Mouse (Mus musculus) liver, embryonic 13.5 days (tissue): ENCODE measurements around the gene Otub2. TPM values are rescaled to one million over a fixed set of nuclear protein-coding genes. Genes with fewer than 3 reads are reported as not detected.
"Not testable (repeated sequence)": the region's sequence is repeated elsewhere in the genome, so short reads cannot be mapped to it uniquely, and the experiment has no call there.

ENCODE experiments used
- ATAC-seq: fragments of 200-750 bp; cut with Nextera tagmentation; 2 replicates; pipeline ENCODE4 v1.8.0; 2017; ENCODE audit warnings: low read depth, mild to moderate bottlenecking, moderate number of reproducible peaks, moderate library complexity
- DNase-seq: peaks from one replicate; pipeline ENCODE4 v3.0.0; 2022
- H3K27ac ChIP-seq: fragments of 300-500 bp; sonication (generic); 2 replicates; pipeline ENCODE4 v1.5.1; 2015; ENCODE audit warnings: moderate library complexity, mild to moderate bottlenecking, inconsistent platforms
- H3K27me3 ChIP-seq: fragments of 300-500 bp; sonication (generic); 2 replicates; pipeline ENCODE4 v1.6.1; 2015; ENCODE audit warnings: mild to moderate bottlenecking, inconsistent platforms
- H3K36me3 ChIP-seq: fragments of 300-500 bp; sonication (generic); 2 replicates; pipeline ENCODE4 v1.6.1; 2015; ENCODE audit warnings: mild to moderate bottlenecking, inconsistent platforms
- H3K4me1 ChIP-seq: fragments of 300-500 bp; sonication (generic); replicated peaks from 2 replicates; pipeline ENCODE4 v1.6.1; 2015; ENCODE audit warnings: inconsistent platforms
- H3K4me2 ChIP-seq: fragments of 300-500 bp; sonication (generic); 2 replicates; pipeline ENCODE4 v1.6.1; 2015; ENCODE audit warnings: inconsistent platforms, mild to moderate bottlenecking, moderate library complexity
- H3K4me3 ChIP-seq: fragments of 300-500 bp; sonication (generic); replicated peaks from 2 replicates; pipeline ENCODE4 v1.5.1; 2015; ENCODE audit warnings: mild to moderate bottlenecking, inconsistent platforms
- H3K9ac ChIP-seq: fragments of 300-500 bp; sonication (generic); 2 replicates; pipeline ENCODE4 v1.6.1; 2015; ENCODE audit warnings: mild to moderate bottlenecking, inconsistent platforms
- H3K9me3 ChIP-seq: fragments of 300-500 bp; sonication (generic); replicated peaks from 2 replicates; pipeline ENCODE4 v1.6.1; 2016; ENCODE audit warnings: inconsistent platforms
- WGBS: fragments of 180-500 bp; shearing (Covaris S2); methylation state at CpG from one replicate; pipeline ENCODE4 v1.1.7; 2015; ENCODE audit not compliant: insufficient replicate concordance; 5-methylcytosine and 5-hydroxymethylcytosine counted together
- polyA plus RNA-seq: library from polyadenylated mRNA; unstranded; fragments of >200 nt; fragmentation: Nextera tagmentation; extraction: Ambion mirVana; gene quantifications from 2 replicates; pipeline ENCODE4 v1.2.1, GENCODE M21; 2015

The Otub2 gene
- polyA plus RNA-seq, 1 experiment from 2014 or later = 20.8 TPM

DNA sequence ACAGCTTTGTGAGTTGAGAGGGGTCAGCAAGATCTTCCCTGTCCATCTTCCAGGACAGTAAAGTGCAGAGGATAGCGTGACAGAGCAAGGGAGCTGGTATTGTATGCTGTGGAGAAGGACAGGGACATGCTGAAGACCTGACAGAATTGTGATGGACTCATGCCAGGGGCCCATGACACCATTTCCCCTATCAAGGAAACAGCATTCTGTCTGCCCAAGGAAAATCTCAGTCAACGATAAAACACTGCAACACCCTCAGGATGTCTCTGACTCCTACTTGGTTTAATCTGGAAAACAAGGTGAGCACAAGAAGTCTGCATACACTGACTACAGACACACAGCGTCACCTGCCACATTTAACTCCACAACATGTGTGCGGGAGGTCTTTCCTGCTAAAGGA lies 19.2 kb downstream of the Otub2 start, which contains the start of gene 9330161L09Rik:
9330161L09Rik (minus strand) TSS at position 101 of the 400 bp plus-strand sequence.
- DNase-seq (no peak), ATAC-seq (no peak)
- Histone ChIP-seq H3K4me1 (0 out of 2 replicates have a peak, but pooled peaks cover 4% of the 10 kb centered on the region), H3K4me2 (no peak within 1 kb of the TSS), H3K27me3 (no peaks in the 10 kb centered on the region), H3K9ac (no peak within 1 kb of the TSS), H3K9me3 (no peaks in the 10 kb centered on the region), H3K27ac (no peak within 1 kb of the TSS; the same call in none of the 2 replicates), H3K36me3 (peaks cover 99% of the 10 kb centered on the region), H3K4me3 (no peak within 1 kb of the TSS)
- WGBS = 87% methylated on average over 4 of the region's 4 CpGs

DNA sequence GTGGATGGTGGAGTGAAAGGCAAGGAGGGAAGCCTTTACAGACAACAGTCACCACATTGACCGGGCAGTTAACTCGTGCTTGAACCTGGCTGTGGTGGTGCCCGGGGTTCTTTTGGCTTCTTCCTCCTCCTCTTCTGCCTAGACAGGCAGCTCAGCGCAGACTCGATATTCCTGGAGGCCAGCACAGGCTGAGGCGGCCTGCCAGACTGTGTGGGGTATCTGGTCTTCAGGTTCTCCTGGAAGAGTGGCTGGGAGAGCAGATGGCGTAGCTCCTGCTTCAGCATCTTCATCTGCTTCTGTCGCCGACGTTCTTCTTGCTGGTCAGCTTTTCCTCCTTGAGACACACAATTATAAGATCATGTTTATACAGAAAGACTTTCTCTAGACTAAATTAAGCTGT lies 19.7 kb downstream of the Otub2 start:
- no peaks in the 10 kb centered on the region for H3K9me3 ChIP-seq
- 90% methylated on average over 10 of the region's 10 CpGs for WGBS
- no peak overlapping the region; the same call in none of the 2 replicates for H3K27ac ChIP-seq
- 0 out of 2 replicates have a peak, but pooled peaks cover 4% of the 10 kb centered on the region for H3K4me1 ChIP-seq
- DNase-seq = no peak
- H3K9ac ChIP-seq = no peak overlapping the region
- no peaks in the 10 kb centered on the region for H3K27me3 ChIP-seq
- H3K4me2 ChIP-seq = no peak overlapping the region
- no peak for ATAC-seq
- no peak overlapping the region for H3K4me3 ChIP-seq
- peaks cover 99% of the 10 kb centered on the region for H3K36me3 ChIP-seq

DNA sequence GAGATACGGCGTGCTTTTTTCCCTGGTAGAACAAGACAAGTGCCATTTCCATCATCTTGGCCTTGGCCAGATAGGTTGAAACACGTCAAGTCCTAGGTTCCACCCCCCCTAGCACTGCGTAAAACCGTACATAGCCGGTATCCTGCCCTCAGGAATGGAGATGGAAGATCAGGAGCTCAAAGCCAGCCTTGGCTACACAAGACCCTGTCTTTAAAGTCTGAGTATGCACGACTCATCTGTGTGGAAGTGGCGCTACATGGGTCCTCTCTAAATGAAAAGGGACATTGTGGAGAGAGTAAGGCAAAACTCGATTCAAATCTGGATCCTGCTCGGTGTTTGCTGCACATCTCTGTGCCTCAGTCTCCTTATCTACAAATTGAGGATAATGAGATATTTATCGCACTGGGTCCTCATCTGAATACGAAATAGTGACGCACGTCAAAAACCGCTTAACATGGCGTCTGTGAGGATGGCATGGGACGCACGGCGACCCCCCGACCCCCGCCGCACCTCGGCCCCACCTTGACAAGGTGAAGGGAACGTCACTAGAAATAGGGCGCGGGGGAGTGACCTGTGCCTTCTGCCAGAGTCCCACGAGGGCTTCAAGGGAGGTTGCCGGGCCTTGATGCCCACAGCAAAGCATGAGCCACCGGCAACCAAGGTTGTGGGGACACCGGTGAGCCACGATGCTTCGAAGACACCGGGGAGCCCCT lies 36.7 kb downstream of the Otub2 start:
- peaks cover 34% of the 10 kb centered on the region for H3K4me1 ChIP-seq
- no peaks in the 10 kb centered on the region for H3K27me3 ChIP-seq
- 7% methylated on average over 33 of the region's 33 CpGs for WGBS
- H3K4me2 ChIP-seq = peak overlapping the region; percentile 87
- H3K4me3 ChIP-seq = peak overlapping the region; percentile 93
- DNase-seq = no peak
- 0 out of 2 replicates have a peak, but pooled peaks cover 2% of the 10 kb centered on the region for H3K9me3 ChIP-seq
- peaks cover 19% of the 10 kb centered on the region for H3K36me3 ChIP-seq
- ATAC-seq = peak; percentile 13
- peak overlapping the region; percentile 91 for H3K9ac ChIP-seq
- peak overlapping the region; percentile 66 for H3K27ac ChIP-seq

DNA sequence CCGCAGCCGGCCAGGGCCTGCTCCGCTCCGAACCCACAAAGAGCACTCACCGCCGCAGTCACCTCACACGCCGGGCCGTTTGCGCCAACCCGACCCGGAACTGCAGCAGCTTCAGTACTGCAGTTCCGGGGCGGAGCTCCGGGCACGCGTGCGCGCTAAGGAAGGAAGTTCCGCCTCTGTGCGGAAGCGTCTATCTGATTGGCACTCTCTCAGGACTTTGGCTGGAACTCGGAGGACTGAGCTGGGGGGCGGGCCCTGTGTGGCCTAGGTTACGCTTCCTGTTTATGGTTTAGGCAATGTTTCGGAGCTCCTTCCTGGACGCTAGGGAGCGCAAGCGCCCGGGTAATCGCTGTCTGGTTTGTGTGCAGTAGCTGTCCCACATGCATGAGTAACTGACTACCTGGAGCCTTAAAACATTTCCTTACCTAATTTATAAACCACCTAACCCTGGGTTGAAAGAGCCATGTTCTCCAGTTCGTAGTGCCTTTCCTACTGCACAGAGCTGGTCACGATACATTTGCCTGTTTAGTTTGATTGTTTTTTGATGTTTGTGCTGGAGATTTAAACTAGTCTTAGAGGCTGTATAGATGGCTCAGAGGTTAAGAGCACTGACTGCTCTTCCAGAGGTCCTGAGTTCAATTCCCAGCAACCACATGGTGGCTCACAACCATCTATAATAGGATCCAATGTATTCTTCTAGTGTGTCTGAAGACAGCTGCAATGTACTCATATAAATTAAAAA lies 37.4 kb downstream of the Otub2 start, which contains the start of gene Ddx24:
Ddx24 (minus strand) TSS at position 102 of the 742 bp plus-strand sequence.
- peaks cover 34% of the 10 kb centered on the region for H3K4me1 ChIP-seq
- H3K9ac ChIP-seq = peak within 1 kb of the TSS; percentile 91
- peak within 1 kb of the TSS; percentile 87 for H3K4me2 ChIP-seq
- DNase-seq (peak; percentile 98), ATAC-seq (peak; percentile 100)
- H3K27ac ChIP-seq = peak within 1 kb of the TSS; percentile 74
- H3K9me3 ChIP-seq = 0 out of 2 replicates have a peak, but pooled peaks cover 2% of the 10 kb centered on the region
- peak within 1 kb of the TSS; percentile 93 for H3K4me3 ChIP-seq
- H3K27me3 ChIP-seq = no peaks in the 10 kb centered on the region
- WGBS = 1% methylated on average over 33 of the region's 33 CpGs
- H3K36me3 ChIP-seq = peaks cover 19% of the 10 kb centered on the region

DNA sequence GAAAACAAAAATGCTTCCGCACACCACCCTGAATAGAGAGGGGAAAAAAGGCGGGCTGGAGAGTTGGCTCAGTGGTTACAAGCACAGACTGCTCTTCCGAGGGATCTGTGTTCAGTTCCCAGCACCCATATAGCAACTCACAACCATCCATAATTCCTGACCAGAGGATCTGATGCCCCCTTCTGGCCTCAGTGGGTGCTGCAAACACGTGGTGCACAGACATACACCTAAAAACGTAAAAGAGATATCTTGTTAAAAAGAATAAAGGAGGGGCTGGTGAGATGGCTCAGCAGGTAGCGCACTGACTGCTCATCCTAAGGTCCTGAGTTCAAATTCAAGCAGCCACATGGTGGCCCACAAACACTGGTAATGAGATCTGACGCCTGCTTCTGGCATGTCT lies 38.2 kb downstream of the Otub2 start:
- H3K9ac ChIP-seq = no peak overlapping the region
- no peaks in the 10 kb centered on the region for H3K27me3 ChIP-seq
- peaks cover 14% of the 10 kb centered on the region for H3K36me3 ChIP-seq
- no peak overlapping the region for H3K27ac ChIP-seq
- H3K4me1 ChIP-seq = peaks cover 29% of the 10 kb centered on the region
- no peak overlapping the region for H3K4me2 ChIP-seq
- no peak for DNase-seq
- no peak overlapping the region for H3K4me3 ChIP-seq
- 0 out of 2 replicates have a peak, but pooled peaks cover 2% of the 10 kb centered on the region for H3K9me3 ChIP-seq
- no peak for ATAC-seq
- WGBS = 76% methylated on average over 7 of the region's 7 CpGs

DNA sequence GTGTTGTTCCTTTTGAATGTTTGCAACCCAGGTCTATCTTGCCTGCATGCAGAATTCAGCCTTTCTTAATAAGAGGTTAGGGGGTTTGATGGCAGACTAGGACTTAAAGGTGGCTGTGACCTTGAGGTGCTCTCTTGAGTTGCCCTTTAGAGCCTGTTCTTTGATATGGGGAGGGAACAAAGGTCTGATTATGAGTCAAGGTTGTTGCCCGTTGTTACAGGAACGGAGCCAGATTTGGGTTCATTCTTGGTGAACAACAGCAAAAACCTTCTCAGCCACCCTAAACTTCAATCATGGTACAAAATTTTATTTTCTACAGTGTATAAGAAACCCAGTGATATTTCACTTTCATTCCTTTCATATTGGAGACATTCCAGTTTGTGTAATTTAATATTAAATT lies 44.9 kb downstream of the Otub2 start:
- DNase-seq = no peak
- no peak overlapping the region for H3K4me3 ChIP-seq
- no peaks in the 10 kb centered on the region for H3K4me1 ChIP-seq
- H3K27me3 ChIP-seq = no peaks in the 10 kb centered on the region
- H3K9ac ChIP-seq = no peak overlapping the region
- WGBS = 83% methylated on average over 2 of the region's 2 CpGs
- no peaks in the 10 kb centered on the region for H3K36me3 ChIP-seq
- H3K4me2 ChIP-seq = no peak overlapping the region
- H3K27ac ChIP-seq = no peak overlapping the region
- ATAC-seq = no peak
- H3K9me3 ChIP-seq = no peaks in the 10 kb centered on the region

DNA sequence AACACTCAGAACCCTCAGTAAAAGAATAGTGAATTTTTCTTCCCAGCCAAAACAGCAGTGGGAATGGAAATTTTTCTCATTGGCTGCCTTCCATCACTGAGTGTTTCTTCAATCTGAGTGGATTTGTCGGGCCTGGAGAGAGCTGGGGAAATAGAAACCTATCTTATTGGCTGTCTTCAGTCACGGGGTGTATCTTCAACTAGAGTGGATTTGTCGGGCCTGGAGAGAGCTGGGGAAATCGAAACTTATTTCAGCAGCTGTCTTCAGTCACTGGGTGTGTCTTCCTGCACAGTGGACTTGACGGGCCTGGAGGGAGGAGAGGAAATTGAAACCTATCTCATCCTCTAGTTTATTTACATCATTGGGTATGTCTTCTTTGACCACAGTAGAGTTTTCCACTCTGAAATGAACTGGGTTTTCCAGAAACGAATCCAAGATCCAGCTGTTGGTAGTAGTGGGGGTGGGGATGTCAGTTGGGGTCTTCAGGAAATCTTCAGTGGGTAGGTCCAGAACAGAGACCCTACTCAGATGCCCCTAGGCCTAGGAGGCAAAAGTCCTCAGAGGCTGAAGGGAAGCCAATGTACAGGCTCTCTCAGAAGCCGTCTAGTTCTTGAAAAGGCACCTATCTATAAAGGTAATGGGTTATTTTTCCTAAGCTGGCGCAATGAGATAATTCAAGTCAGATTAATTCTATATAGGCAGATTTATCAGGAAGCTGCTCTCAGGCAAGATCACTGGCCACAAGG lies 45.7 kb downstream of the Otub2 start, which contains the start of gene Ifi27:
Ifi27 (plus strand) TSS at position 226 of the 746 bp plus-strand sequence.
- Histone ChIP-seq H3K4me1 (no peaks in the 10 kb centered on the region), H3K9ac (no peak within 1 kb of the TSS), H3K27ac (no peak within 1 kb of the TSS; the same call in 1 of the 2 replicates), H3K4me3 (peak within 1 kb of the TSS; percentile 18; the same call in 1 of the 2 replicates), H3K9me3 (no peaks in the 10 kb centered on the region), H3K36me3 (no peaks in the 10 kb centered on the region), H3K27me3 (no peaks in the 10 kb centered on the region), H3K4me2 (peak within 1 kb of the TSS; percentile 44)
- no peak for DNase-seq
- peak; percentile 87 for ATAC-seq
- 38% methylated on average over 8 of the region's 8 CpGs for WGBS

DNA sequence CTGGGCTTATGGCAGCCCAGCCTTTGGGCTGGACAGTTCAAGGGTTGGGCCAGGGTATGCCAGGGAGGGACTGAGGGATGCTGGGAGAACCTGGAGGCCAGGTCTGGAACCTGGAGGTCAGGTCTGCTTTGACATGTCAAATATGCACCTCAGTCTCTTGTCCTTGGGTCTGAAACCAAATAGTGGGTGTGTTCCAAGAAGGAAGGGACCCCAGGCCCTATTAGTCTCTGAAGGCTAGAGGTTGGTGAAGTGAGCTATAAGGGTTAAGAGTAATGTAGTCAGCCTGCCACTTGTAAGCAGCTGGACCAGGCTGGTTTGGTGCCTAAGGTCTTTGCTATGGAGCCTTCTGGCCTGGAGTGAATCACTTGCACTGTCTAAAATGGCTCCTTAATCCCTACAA lies 46.4 kb downstream of the Otub2 start:
- H3K4me3 ChIP-seq = no peak overlapping the region
- H3K9ac ChIP-seq = no peak overlapping the region
- H3K4me2 ChIP-seq = peak overlapping the region; percentile 44
- H3K27ac ChIP-seq = no peak overlapping the region
- H3K9me3 ChIP-seq = no peaks in the 10 kb centered on the region
- H3K27me3 ChIP-seq = no peaks in the 10 kb centered on the region
- DNase-seq = no peak
- H3K4me1 ChIP-seq = no peaks in the 10 kb centered on the region
- no peaks in the 10 kb centered on the region for H3K36me3 ChIP-seq
- no peak for ATAC-seq

DNA sequence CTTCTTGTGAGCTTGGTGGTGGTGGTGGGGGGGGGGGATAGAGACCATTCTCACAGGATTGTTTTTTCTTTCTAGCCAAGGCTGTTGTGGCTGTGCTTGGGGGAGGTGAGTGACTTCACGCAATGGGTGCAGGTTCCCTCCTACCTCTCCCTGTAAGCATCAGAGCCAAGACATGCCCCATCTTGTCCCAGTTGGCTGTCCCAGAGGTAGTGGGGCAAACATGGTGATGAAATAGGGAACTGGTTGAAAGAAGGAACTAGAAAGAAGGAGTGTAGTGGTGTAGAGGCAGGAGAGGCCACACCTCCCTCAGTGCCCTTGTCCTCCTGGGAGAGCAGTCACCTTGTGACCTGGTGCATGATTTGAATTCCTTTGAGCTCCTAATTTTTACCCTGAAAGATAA lies 49.1 kb downstream of the Otub2 start:
- Histone ChIP-seq H3K27ac (no peak overlapping the region), H3K9me3 (no peaks in the 10 kb centered on the region), H3K4me2 (no peak overlapping the region), H3K4me1 (no peaks in the 10 kb centered on the region), H3K4me3 (no peak overlapping the region), H3K9ac (no peak overlapping the region), H3K27me3 (no peaks in the 10 kb centered on the region), H3K36me3 (no peaks in the 10 kb centered on the region)
- DNase-seq = no peak
- ATAC-seq = no peak
- 81% methylated on average over 1 of the region's 1 CpGs for WGBS

DNA sequence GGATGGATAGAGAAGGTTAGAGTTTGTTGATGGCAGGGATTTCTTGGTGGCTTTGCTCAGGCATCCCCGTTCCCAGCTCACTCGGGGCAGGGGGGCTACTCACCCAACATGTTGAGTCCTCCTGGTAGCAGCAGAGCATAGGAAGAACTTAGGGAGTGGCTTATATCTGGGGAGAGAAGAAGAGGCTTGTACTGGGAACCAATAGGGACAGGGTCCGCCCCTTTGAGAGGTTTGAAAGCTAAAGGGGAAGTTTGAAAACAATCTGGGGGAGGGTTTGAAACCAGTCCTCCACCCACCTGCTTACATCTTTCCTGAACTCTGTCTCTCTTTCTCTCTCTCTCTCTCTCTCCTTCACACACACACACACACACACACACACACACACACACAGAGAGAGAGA lies 55.0 kb downstream of the Otub2 start, which contains the start of gene Ifi27l2a:
Ifi27l2a (minus strand) TSS at position 157 of the 400 bp plus-strand sequence.
- H3K4me1 ChIP-seq = no peaks in the 10 kb centered on the region
- no peaks in the 10 kb centered on the region for H3K9me3 ChIP-seq
- H3K27me3 ChIP-seq = no peaks in the 10 kb centered on the region
- H3K4me3 ChIP-seq = no peak within 1 kb of the TSS
- no peak for DNase-seq
- no peak within 1 kb of the TSS for H3K9ac ChIP-seq
- 23% methylated on average over 3 of the region's 3 CpGs for WGBS
- H3K4me2 ChIP-seq = no peak within 1 kb of the TSS
- H3K36me3 ChIP-seq = no peaks in the 10 kb centered on the region
- ATAC-seq = no peak
- H3K27ac ChIP-seq = no peak within 1 kb of the TSS

DNA sequence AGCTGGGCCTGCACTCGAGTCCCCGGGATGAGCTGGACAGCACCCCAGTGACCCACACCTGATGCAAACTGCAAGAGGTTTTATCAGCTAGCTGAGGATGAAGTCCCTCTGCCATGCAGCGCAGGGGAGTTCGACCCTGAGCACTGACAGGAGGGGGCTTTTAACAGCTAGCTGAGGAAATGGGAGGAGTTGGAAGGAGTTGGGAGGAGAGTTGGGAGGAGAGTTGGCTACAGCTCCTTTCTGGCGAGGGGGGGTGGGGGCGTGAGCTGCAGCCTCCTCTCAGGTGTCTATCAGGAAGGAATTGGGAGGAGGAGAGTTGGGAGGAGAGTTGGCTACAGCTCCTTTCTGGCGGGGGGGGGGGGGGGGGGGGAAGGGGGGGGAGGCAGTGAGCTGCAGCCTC lies 55.8 kb downstream of the Otub2 start:
- not testable (repeated sequence) for H3K4me2 ChIP-seq, H3K9me3 ChIP-seq, H3K36me3 ChIP-seq, H3K27me3 ChIP-seq, H3K4me1 ChIP-seq, ATAC-seq, H3K9ac ChIP-seq, H3K4me3 ChIP-seq, DNase-seq, H3K27ac ChIP-seq
- WGBS = 33% methylated on average over 6 of the region's 7 CpGs
